Mouse (Mus musculus): ENCODE data around the gene Zmynd19. TPM values are rescaled to one million over a fixed set of nuclear protein-coding genes. Genes with fewer than 3 reads are reported as not detected.
"Not testable (repeated sequence)": the region's sequence is repeated elsewhere in the genome, so short reads cannot be mapped to it uniquely, and the experiment has no call there.

Zmynd19 gene
- polyA plus RNA-seq, 1 experiment from 2014 or later = 15.2 TPM

GRCm38 (mm10) chr2:24929119-24929518 lies 20.5 kb upstream of the Zmynd19 start:
- no peaks in the 10 kb centered on the region for H3K36me3 ChIP-seq (ENCODE audit: control insufficient read depth, insufficient read depth, low read length)
- WGBS = 62% methylated on average over 2 of the region's 2 CpGs
- no peaks in the 10 kb centered on the region for H3K9me3 ChIP-seq (ENCODE audit: control insufficient read depth, low read length)
- no peak overlapping the region for H3K9ac ChIP-seq (ENCODE audit: low read depth, low read length)
- no peak for ATAC-seq (ENCODE audit: low FRiP score, low TSS enrichment)
- no peak overlapping the region; the same call in 1 of the 2 replicates for H3K27ac ChIP-seq (ENCODE audit: low read depth, low read length)
- H3K4me2 ChIP-seq (replicated peaks; ENCODE audit: low read depth, low read length) = no peak overlapping the region
- peaks cover 3% of the 10 kb centered on the region; the same call in 1 of the 2 replicates for H3K4me1 ChIP-seq (ENCODE audit: control insufficient read depth, insufficient read depth, low read length)
- H3K4me3 ChIP-seq (ENCODE audit: low read length) = no peak overlapping the region
- H3K27me3 ChIP-seq (ENCODE audit: control insufficient read depth, insufficient read depth, low read length) = no peaks in the 10 kb centered on the region; the same call in 1 of the 2 replicates

GRCm38 (mm10) chr2:24929593-24929992 lies 20.0 kb upstream of the Zmynd19 start:
- no peak for ATAC-seq (ENCODE audit: low FRiP score, low TSS enrichment)
- WGBS = 91% methylated on average over 5 of the region's 5 CpGs
- Histone ChIP-seq H3K27me3 (ENCODE audit: control insufficient read depth, insufficient read depth, low read length) (no peaks in the 10 kb centered on the region; the same call in 1 of the 2 replicates), H3K4me3 (ENCODE audit: low read length) (no peak overlapping the region), H3K9ac (ENCODE audit: low read depth, low read length) (no peak overlapping the region), H3K9me3 (ENCODE audit: control insufficient read depth, low read length) (no peaks in the 10 kb centered on the region), H3K36me3 (ENCODE audit: control insufficient read depth, insufficient read depth, low read length) (no peaks in the 10 kb centered on the region), H3K4me2 (replicated peaks; ENCODE audit: low read depth, low read length) (no peak overlapping the region), H3K27ac (ENCODE audit: low read depth, low read length) (no peak overlapping the region), H3K4me1 (ENCODE audit: control insufficient read depth, insufficient read depth, low read length) (peaks cover 8% of the 10 kb centered on the region; the same call in 1 of the 2 replicates)

- peak overlapping the region; percentile 95 for H3K4me2 ChIP-seq (replicated peaks; ENCODE audit: low read depth, low read length)
- WGBS = 5% methylated on average over 19 of the region's 19 CpGs
- H3K36me3 ChIP-seq (ENCODE audit: control insufficient read depth, insufficient read depth, low read length) = no peaks in the 10 kb centered on the region
- H3K4me3 ChIP-seq (ENCODE audit: low read length) = peak overlapping the region; percentile 65
- peak overlapping the region; percentile 66 for H3K9ac ChIP-seq (ENCODE audit: low read depth, low read length)
- H3K27ac ChIP-seq (ENCODE audit: low read depth, low read length) = peak overlapping the region; percentile 73
- H3K27me3 ChIP-seq (ENCODE audit: control insufficient read depth, insufficient read depth, low read length) = no peaks in the 10 kb centered on the region
- H3K9me3 ChIP-seq (ENCODE audit: control insufficient read depth, low read length) = no peaks in the 10 kb centered on the region
- H3K4me1 ChIP-seq (ENCODE audit: control insufficient read depth, insufficient read depth, low read length) = peaks cover 12% of the 10 kb centered on the region; the same call in 1 of the 2 replicates
- peak; percentile 56 for ATAC-seq (ENCODE audit: low FRiP score, low TSS enrichment)
These were observed 15.1 kb upstream of the Zmynd19 start for GRCm38 (mm10) chr2:24934441-24934963.

GRCm38 (mm10) chr2:24935057-24935796 lies 14.4 kb upstream of the Zmynd19 start, which contains the start of gene Arrdc1:
TSS of gene Arrdc1 (minus strand) at chr2:24935252.
- Histone ChIP-seq H3K4me2 (replicated peaks; ENCODE audit: low read depth, low read length) (peak within 1 kb of the TSS; percentile 95), H3K27ac (ENCODE audit: low read depth, low read length) (peak within 1 kb of the TSS; percentile 73), H3K9ac (ENCODE audit: low read depth, low read length) (peak within 1 kb of the TSS; percentile 66), H3K4me1 (ENCODE audit: control insufficient read depth, insufficient read depth, low read length) (peaks cover 12% of the 10 kb centered on the region; the same call in 1 of the 2 replicates), H3K9me3 (ENCODE audit: control insufficient read depth, low read length) (no peaks in the 10 kb centered on the region), H3K36me3 (ENCODE audit: control insufficient read depth, insufficient read depth, low read length) (no peaks in the 10 kb centered on the region), H3K4me3 (ENCODE audit: low read length) (peak within 1 kb of the TSS; percentile 65), H3K27me3 (ENCODE audit: control insufficient read depth, insufficient read depth, low read length) (no peaks in the 10 kb centered on the region)
- WGBS = under 1% methylated on average over 49 of the region's 49 CpGs
- peak; percentile 95 for ATAC-seq (ENCODE audit: low FRiP score, low TSS enrichment)

GRCm38 (mm10) chr2:24942092-24942491 lies 7.5 kb upstream of the Zmynd19 start:
- Histone ChIP-seq H3K27ac (ENCODE audit: low read depth, low read length) (no peak overlapping the region), H3K27me3 (ENCODE audit: control insufficient read depth, insufficient read depth, low read length) (no peaks in the 10 kb centered on the region), H3K4me3 (ENCODE audit: low read length) (no peak overlapping the region), H3K9me3 (ENCODE audit: control insufficient read depth, low read length) (no peaks in the 10 kb centered on the region), H3K9ac (ENCODE audit: low read depth, low read length) (no peak overlapping the region), H3K4me1 (ENCODE audit: control insufficient read depth, insufficient read depth, low read length) (no peaks in the 10 kb centered on the region), H3K4me2 (replicated peaks; ENCODE audit: low read depth, low read length) (no peak overlapping the region), H3K36me3 (ENCODE audit: control insufficient read depth, insufficient read depth, low read length) (no peaks in the 10 kb centered on the region)
- WGBS = 66% methylated on average over 4 of the region's 4 CpGs
- no peak for ATAC-seq (ENCODE audit: low FRiP score, low TSS enrichment)

- H3K36me3 ChIP-seq (ENCODE audit: control insufficient read depth, insufficient read depth, low read length); H3K4me3 ChIP-seq (ENCODE audit: low read length); H3K4me1 ChIP-seq (ENCODE audit: control insufficient read depth, insufficient read depth, low read length); H3K27me3 ChIP-seq (ENCODE audit: control insufficient read depth, insufficient read depth, low read length); ATAC-seq (ENCODE audit: low FRiP score, low TSS enrichment); H3K9ac ChIP-seq (ENCODE audit: low read depth, low read length); H3K9me3 ChIP-seq (ENCODE audit: control insufficient read depth, low read length); H3K27ac ChIP-seq (ENCODE audit: low read depth, low read length); H3K4me2 ChIP-seq (replicated peaks; ENCODE audit: low read depth, low read length): not testable (repeated sequence)
- WGBS = 39% methylated on average over 2 of the region's 2 CpGs
These were observed 5.3 kb upstream of the Zmynd19 start for GRCm38 (mm10) chr2:24944304-24944703.

- H3K36me3 ChIP-seq (ENCODE audit: control insufficient read depth, insufficient read depth, low read length) = peaks cover 36% of the 10 kb centered on the region
- peak overlapping the region; percentile 95 for H3K9ac ChIP-seq (ENCODE audit: low read depth, low read length)
- peak overlapping the region; percentile 67 for H3K27ac ChIP-seq (ENCODE audit: low read depth, low read length)
- H3K4me2 ChIP-seq (replicated peaks; ENCODE audit: low read depth, low read length) = peak overlapping the region; percentile 89
- H3K4me1 ChIP-seq (ENCODE audit: control insufficient read depth, insufficient read depth, low read length) = peaks cover 7% of the 10 kb centered on the region; the same call in 1 of the 2 replicates
- peak overlapping the region; percentile 98 for H3K4me3 ChIP-seq (ENCODE audit: low read length)
- ATAC-seq (ENCODE audit: low FRiP score, low TSS enrichment) = no peak; the same call in 1 of the 2 replicates
- H3K9me3 ChIP-seq (ENCODE audit: control insufficient read depth, low read length) = no peaks in the 10 kb centered on the region
- no peaks in the 10 kb centered on the region for H3K27me3 ChIP-seq (ENCODE audit: control insufficient read depth, insufficient read depth, low read length)
- WGBS = under 1% methylated on average over 31 of the region's 31 CpGs
These were observed 570 bp downstream of the Zmynd19 start for GRCm38 (mm10) chr2:24950189-24950535.

GRCm38 (mm10) chr2:24952537-24953055 lies 3.0 kb downstream of the Zmynd19 start:
- H3K27ac ChIP-seq (ENCODE audit: low read depth, low read length) = no peak overlapping the region
- H3K36me3 ChIP-seq (ENCODE audit: control insufficient read depth, insufficient read depth, low read length) = peaks cover 53% of the 10 kb centered on the region
- ATAC-seq (ENCODE audit: low FRiP score, low TSS enrichment) = no peak
- peaks cover 7% of the 10 kb centered on the region; the same call in 1 of the 2 replicates for H3K4me1 ChIP-seq (ENCODE audit: control insufficient read depth, insufficient read depth, low read length)
- no peaks in the 10 kb centered on the region for H3K27me3 ChIP-seq (ENCODE audit: control insufficient read depth, insufficient read depth, low read length)
- no peak overlapping the region for H3K9ac ChIP-seq (ENCODE audit: low read depth, low read length)
- no peak overlapping the region for H3K4me3 ChIP-seq (ENCODE audit: low read length)
- no peaks in the 10 kb centered on the region for H3K9me3 ChIP-seq (ENCODE audit: control insufficient read depth, low read length)
- no peak overlapping the region for H3K4me2 ChIP-seq (replicated peaks; ENCODE audit: low read depth, low read length)
- 91% methylated on average over 4 of the region's 4 CpGs for WGBS

GRCm38 (mm10) chr2:24960910-24961309 lies 11.3 kb downstream of the Zmynd19 start:
- no peak overlapping the region for H3K4me2 ChIP-seq (replicated peaks; ENCODE audit: low read depth, low read length)
- H3K27me3 ChIP-seq (ENCODE audit: control insufficient read depth, insufficient read depth, low read length) = no peaks in the 10 kb centered on the region
- H3K9ac ChIP-seq (ENCODE audit: low read depth, low read length) = no peak overlapping the region
- peaks cover 49% of the 10 kb centered on the region for H3K36me3 ChIP-seq (ENCODE audit: control insufficient read depth, insufficient read depth, low read length)
- no peaks in the 10 kb centered on the region for H3K9me3 ChIP-seq (ENCODE audit: control insufficient read depth, low read length)
- 28% methylated on average over 3 of the region's 3 CpGs for WGBS
- 0 out of 2 replicates have a peak, but pooled peaks have one; percentile 34 for ATAC-seq (ENCODE audit: low FRiP score, low TSS enrichment)
- peaks cover 5% of the 10 kb centered on the region; the same call in 1 of the 2 replicates for H3K4me1 ChIP-seq (ENCODE audit: control insufficient read depth, insufficient read depth, low read length)
- no peak overlapping the region for H3K27ac ChIP-seq (ENCODE audit: low read depth, low read length)
- H3K4me3 ChIP-seq (ENCODE audit: low read length) = no peak overlapping the region
